In genomic region chr2:174270416-174270815, GRCm38 (mm10) we compare ENCODE assay signal across 27 mouse cellular contexts. TPM values are rescaled to one million over a fixed set of nuclear protein-coding genes. Genes with fewer than 3 reads are reported as not detected.
A peak's percentile ranks its signal among the peaks of the same experiment; 100 is the strongest.
DNase-seq lines count a peak whose midpoint lies in the region; ATAC-seq and TF ChIP-seq lines count a peak whose summit lies in the region.
"Had no signal": no experiment of that assay in that cellular context is flagged by ENCODE, and none has a peak within 500 bp of the region (broad histone marks: within the 10 kb centered on the region; RNA-seq: fewer than 3 reads in every experiment).

No protein-coding gene starts in this region.

- peak; percentile 29 for TF ChIP-seq CTCF in heart, postnatal 0 days (IDR thresholded peaks at IDR 0.05; ENCODE audit: low read depth)

- no peak overlapping the region for H3ac ChIP-seq in myocyte (ENCODE audit: control insufficient read depth, insufficient read length)

- no peak for DNase-seq in heart, embryonic 10.5 days (ENCODE audit: low spot score)
- no peak for DNase-seq in heart, adult 11 months
- peak; percentile 68 for DNase-seq in heart, postnatal 0 days (ENCODE audit: low spot score)
- peak; percentile 61 for DNase-seq in R1 (ENCODE audit: low read depth, low spot score)
- no peak for DNase-seq in thymus, postnatal 10 days (ENCODE audit: low spot score in 2 of 2)
- DNase-seq: adrenal gland, adult 8-10 months; adrenal gland, postnatal 25 days; B cell, adult 2 months; cerebellum, adult 11-12 months; cerebellum, adult 8-10 months; cerebellum, postnatal 36 days; embryo, embryonic 11 days; forebrain, postnatal 0 days; gastrocnemius, adult 2 months; gastrocnemius, postnatal 14 days; heart, adult 18-20 months; heart, postnatal 14 days; heart, postnatal 4 days had no signal

- H3K27ac ChIP-seq in heart, embryonic 10.5 days = peak overlapping the region; percentile 18; the same call in 1 of the 2 replicates
- peak overlapping the region; percentile 69 for H3K27ac ChIP-seq in heart, postnatal 0 days (ENCODE audit: low read depth)
- H3K27ac ChIP-seq in heart, embryonic 11.5 days (ENCODE audit: low read depth, low read length) = no peak overlapping the region
- H3K27ac ChIP-seq: embryonic facial prominence, embryonic 15.5 days; gastrocnemius, adult 2 months; hindbrain, embryonic 12.5 days; hindbrain, embryonic 15.5 days had no signal

- no peaks in the 10 kb centered on the region for H3K9me3 ChIP-seq in heart, embryonic 10.5 days
- H3K9me3 ChIP-seq in heart, postnatal 0 days (replicated peaks; ENCODE audit: control insufficient read depth, low read length) = no peaks in the 10 kb centered on the region
- no peaks in the 10 kb centered on the region for H3K9me3 ChIP-seq in heart, embryonic 11.5 days (replicated peaks; ENCODE audit: control insufficient read depth, low read length)
- H3K9me3 ChIP-seq: embryonic facial prominence, embryonic 15.5 days; hindbrain, embryonic 12.5 days; hindbrain, embryonic 15.5 days had no signal

- no peak for TF ChIP-seq EP300 in heart, postnatal 0 days (IDR thresholded peaks at IDR 0.05; ENCODE audit: low read depth)

- TF ChIP-seq POLR2A in myocyte (IDR thresholded peaks at IDR 0.05; ENCODE audit: insufficient read length, low read depth) = peak; percentile 17

- H3K27me3 ChIP-seq in heart, embryonic 10.5 days (ENCODE audit: insufficient read depth, poor library complexity, severe bottlenecking) = no peaks in the 10 kb centered on the region
- no peaks in the 10 kb centered on the region for H3K27me3 ChIP-seq in heart, postnatal 0 days (ENCODE audit: control insufficient read depth, insufficient read depth, low read length)
- no peaks in the 10 kb centered on the region for H3K27me3 ChIP-seq in heart, embryonic 11.5 days (ENCODE audit: control insufficient read depth, insufficient read depth, low read length)
- H3K27me3 ChIP-seq in myocyte (ENCODE audit: control insufficient read depth, insufficient read depth, insufficient read length) = no peaks in the 10 kb centered on the region
- H3K27me3 ChIP-seq: embryonic facial prominence, embryonic 15.5 days; hindbrain, embryonic 12.5 days; hindbrain, embryonic 15.5 days; Patski had no signal

- no peak overlapping the region for H3K9ac ChIP-seq in heart, postnatal 0 days (replicated peaks; ENCODE audit: low read depth, low read length)
- no peak overlapping the region for H3K9ac ChIP-seq in heart, embryonic 11.5 days (ENCODE audit: low read depth, low read length)
- H3K9ac ChIP-seq: embryonic facial prominence, embryonic 15.5 days; forebrain, postnatal 0 days; hindbrain, embryonic 12.5 days; hindbrain, embryonic 15.5 days had no signal

- ATAC-seq in heart, postnatal 0 days (ENCODE audit: insufficient read depth, low read depth) = peak; percentile 21; the same call in 1 of the 2 replicates
- no peak for ATAC-seq in heart, embryonic 11.5 days (replicated peaks; ENCODE audit: insufficient number of reproducible peaks, low FRiP score, low TSS enrichment)
- ATAC-seq: activated CD4-positive, CD25-positive, alpha-beta regulatory T cell, adult 4 months; forebrain, embryonic 14.5 days; forebrain, postnatal 0 days; intestine, postnatal 0 days; Patski had no signal

- H3K4me3 ChIP-seq in heart, embryonic 10.5 days = no peak overlapping the region
- H3K4me3 ChIP-seq in heart, postnatal 0 days (ENCODE audit: low read depth, low read length) = no peak overlapping the region
- H3K4me3 ChIP-seq in heart, embryonic 11.5 days (ENCODE audit: low read depth, low read length) = no peak overlapping the region
- no peak overlapping the region for H3K4me3 ChIP-seq in myocyte
- H3K4me3 ChIP-seq: embryonic facial prominence, embryonic 15.5 days; gastrocnemius, adult 2 months; hindbrain, embryonic 12.5 days; hindbrain, embryonic 15.5 days had no signal

- peaks cover 56% of the 10 kb centered on the region for H3K36me3 ChIP-seq in heart, embryonic 10.5 days
- 0 out of 2 replicates have a peak, but pooled peaks cover 15% of the 10 kb centered on the region for H3K36me3 ChIP-seq in heart, postnatal 0 days (replicated peaks; ENCODE audit: control insufficient read depth, insufficient read depth, low read length)
- no peaks in the 10 kb centered on the region; the same call in 1 of the 2 replicates for H3K36me3 ChIP-seq in heart, embryonic 11.5 days (ENCODE audit: control insufficient read depth, insufficient read depth, low read length)
- H3K36me3 ChIP-seq in myocyte (ENCODE audit: control insufficient read depth, insufficient read depth) = no peaks in the 10 kb centered on the region

- peaks cover 44% of the 10 kb centered on the region for H3K4me1 ChIP-seq in heart, embryonic 10.5 days
- peaks cover 28% of the 10 kb centered on the region for H3K4me1 ChIP-seq in heart, postnatal 0 days (ENCODE audit: control insufficient read depth, insufficient read depth)
- peaks cover 24% of the 10 kb centered on the region for H3K4me1 ChIP-seq in heart, embryonic 11.5 days (ENCODE audit: control insufficient read depth, insufficient read depth, low read length)
- H3K4me1 ChIP-seq: embryonic facial prominence, embryonic 15.5 days; hindbrain, embryonic 12.5 days; hindbrain, embryonic 15.5 days had no signal

- 77% methylated on average over 7 of the region's 7 CpGs for WGBS in heart, embryonic 10.5 days
- 47% methylated on average over 7 of the region's 7 CpGs for WGBS in heart, postnatal 0 days
- 73% methylated on average over 7 of the region's 7 CpGs for WGBS in heart, embryonic 11.5 days (ENCODE audit: insufficient replicate concordance)

- H3K4me2 ChIP-seq in heart, postnatal 0 days (ENCODE audit: low read depth, low read length) = no peak overlapping the region
- H3K4me2 ChIP-seq in heart, embryonic 11.5 days = no peak overlapping the region
- no peak overlapping the region for H3K4me2 ChIP-seq in myocyte (ENCODE audit: low read depth)
- H3K4me2 ChIP-seq: embryonic facial prominence, embryonic 15.5 days; hindbrain, embryonic 12.5 days; hindbrain, embryonic 15.5 days had no signal

- peaks cover 2% of the 10 kb centered on the region for H3K79me2 ChIP-seq in myocyte (ENCODE audit: control insufficient read depth, insufficient read depth)

TF ChIP-seq in myocyte, 11 proteins besides CTCF, POLR2A, EP300 and RAD21:
- TF ChIP-seq TCF12 (IDR thresholded peaks at IDR 0.05; ENCODE audit: insufficient read depth, poor library complexity, severe bottlenecking) (no peak), MYOG (IDR thresholded peaks at IDR 0.05; ENCODE audit: control insufficient read depth in 1 of 3, insufficient read depth in 1 of 3, insufficient read length in 2 of 3, low read depth in 2 of 3) (peak in 2 of 3 experiments; percentile 64 to 75), POLR2AphosphoS2 (IDR thresholded peaks at IDR 0.05; ENCODE audit: insufficient read length, low read depth) (no peak), USF1 (IDR thresholded peaks at IDR 0.05; ENCODE audit: low read depth) (peak; percentile 77), SRF (IDR thresholded peaks at IDR 0.05; ENCODE audit: control insufficient read depth, insufficient read length, low read depth) (no peak), REST (IDR thresholded peaks at IDR 0.05; ENCODE audit: insufficient read depth, insufficient read length) (no peak), E2F4 (IDR thresholded peaks at IDR 0.05; ENCODE audit: insufficient read depth) (no peak), MYOD1 (IDR thresholded peaks at IDR 0.05; ENCODE audit: control insufficient read depth in 1 of 3, insufficient read length in 2 of 3, low read depth in 2 of 3) (peak; percentile 44 to 70 (median 50)), CEBPB (IDR thresholded peaks at IDR 0.05; ENCODE audit: insufficient read depth, poor library complexity, severe bottlenecking) (no peak), TCF3 (IDR thresholded peaks at IDR 0.05; ENCODE audit: insufficient read length, low read depth) (no peak), MAX (IDR thresholded peaks at IDR 0.05; ENCODE audit: low read depth) (no peak)

RNA-seq across cellular contexts. Expression of gene Gnas, which starts 13.7 kb away (rescaled TPM):
- polyA plus RNA-seq in heart, embryonic 10.5 days (2016; fragmentation: Nextera tagmentation; extraction: Ambion mirVana) = 964 and 1,128 TPM in 2 replicates
- total RNA-seq in heart, postnatal 0 days (2014; rRNA removed; ENCODE audit: low replicate concordance) = 1,131 and 1,208 TPM in 2 replicates
- polyA plus RNA-seq in heart, postnatal 0 days (2015; fragmentation: Nextera tagmentation; extraction: Ambion mirVana) = 1,263 and 1,283 TPM in 2 replicates
- polyA plus RNA-seq in heart, embryonic 11.5 days (2014; fragmentation: Nextera tagmentation; extraction: Ambion mirVana) = 1,095 and 1,127 TPM in 2 replicates
- 1,706 TPM for polyA plus RNA-seq in myocyte (2012; fragmentation: generic; extraction: Trizol)

Comparison
In these comparisons a context has a peak if more than half of its experiments do, and no peak if none do; other contexts are left out.
1. DNase-seq: peak in heart, postnatal 0 days (single experiment) and R1 (single experiment); none in heart, embryonic 10.5 days (single experiment), heart, adult 11 months (single experiment) and thymus, postnatal 10 days (0 of 2).